Mouse (Mus musculus) erythroid progenitor cell, adult 5-6 weeks (primary cell): ENCODE results near the gene Lrrc15. TPM values are rescaled to one million over a fixed set of nuclear protein-coding genes. Genes with fewer than 3 reads are reported as not detected.

Experiments
- ATAC-seq: replicated peaks from 2 replicates; pipeline ENCODE4 v1.8.0; 2016; ENCODE audit warnings: moderate number of reproducible peaks, mild to moderate bottlenecking, moderate TSS enrichment, inconsistent platforms; ENCODE audit not compliant: poor library complexity, low FRiP score, severe bottlenecking
- total RNA-seq, 2 experiments: library from RNA; stranded (forward) in 1 of 2; stranded (reverse) in 1 of 2; fragments of 150-400 nt in 1 of 2; fragments of 186-747, 209-891 nt in 1 of 2; gene quantifications; 2 replicates each; pipeline versions ENCODE4 v1.2.3 to v1.2.4; 2015 to 2017; ENCODE audit warnings: low replicate concordance in 2 of 2

Lrrc15 gene
- total RNA-seq, 2 experiments from 2014 or later: under 0.01 TPM; not detected in 1

GRCm38 (mm10) chr16:30283743-30284337, 784 bp upstream of the Lrrc15 start:
- ATAC-seq: no peak; the same call in 1 of the 2 replicates

- no peak for ATAC-seq
Measured at GRCm38 (mm10) chr16:30280676-30281297, 2.3 kb downstream of the Lrrc15 start.

- no peak for ATAC-seq
Measured at GRCm38 (mm10) chr16:30278406-30278805, 4.7 kb downstream of the Lrrc15 start.

- no peak for ATAC-seq
Measured at GRCm38 (mm10) chr16:30275558-30276340, 7.3 kb downstream of the Lrrc15 start.

- ATAC-seq: no peak
Measured at GRCm38 (mm10) chr16:30273065-30273464, 10.0 kb downstream of the Lrrc15 start.

GRCm38 (mm10) chr16:30271941-30272595, 11.0 kb downstream of the Lrrc15 start:
- ATAC-seq: no peak

GRCm38 (mm10) chr16:30271223-30271761, 11.8 kb downstream of the Lrrc15 start:
- ATAC-seq: no peak

- ATAC-seq: no peak
Measured at GRCm38 (mm10) chr16:30267359-30267758, 15.7 kb downstream of the Lrrc15 start, which contains the start of gene Cpn2. Gene Cpn2 (minus strand): TSS chr16:30267499.

- ATAC-seq: no peak
Measured at GRCm38 (mm10) chr16:30266561-30266960, 16.5 kb downstream of the Lrrc15 start.

GRCm38 (mm10) chr16:30265611-30266010, 17.4 kb downstream of the Lrrc15 start:
- ATAC-seq: no peak

- no peak for ATAC-seq
Measured at GRCm38 (mm10) chr16:30263156-30263555, 19.9 kb downstream of the Lrrc15 start.

- ATAC-seq: no peak; the same call in 1 of the 2 replicates
Measured at GRCm38 (mm10) chr16:30262664-30263063, 20.4 kb downstream of the Lrrc15 start.

GRCm38 (mm10) chr16:30262157-30262556, 20.9 kb downstream of the Lrrc15 start:
- no peak for ATAC-seq

- no peak for ATAC-seq
Measured at GRCm38 (mm10) chr16:30261341-30261740, 21.7 kb downstream of the Lrrc15 start.

- no peak for ATAC-seq
Measured at GRCm38 (mm10) chr16:30260012-30260635, 22.9 kb downstream of the Lrrc15 start.

GRCm38 (mm10) chr16:30259444-30259843, 23.6 kb downstream of the Lrrc15 start:
- no peak for ATAC-seq

GRCm38 (mm10) chr16:30258441-30258840, 24.6 kb downstream of the Lrrc15 start:
- no peak for ATAC-seq

- ATAC-seq: no peak
Measured at GRCm38 (mm10) chr16:30257718-30258117, 25.3 kb downstream of the Lrrc15 start.

GRCm38 (mm10) chr16:30255061-30255460, 28.0 kb downstream of the Lrrc15 start:
- ATAC-seq: no peak

- ATAC-seq: no peak
Measured at GRCm38 (mm10) chr16:30253900-30254299, 29.2 kb downstream of the Lrrc15 start.
